Mouse (Mus musculus): Measurements from ENCODE around the gene Fhl1.

Fhl1 gene

GRCm38 (mm10) chrX:56731306-56732201, at the start of gene Fhl1:
Gene Fhl1, plus strand, starts transcription at chrX:56731787.
- peak; percentile 91 for DNase-seq

GRCm38 (mm10) chrX:56682156-56682720, 49.3 kb upstream of the Fhl1 start:
- no peak for DNase-seq

GRCm38 (mm10) chrX:56683521-56683920, 48.1 kb upstream of the Fhl1 start:
- no peak for DNase-seq

GRCm38 (mm10) chrX:56692554-56692953, 39.0 kb upstream of the Fhl1 start:
- DNase-seq = no peak

GRCm38 (mm10) chrX:56694539-56694938, 37.0 kb upstream of the Fhl1 start:
- no peak for DNase-seq

- no peak for DNase-seq
These were observed 34.3 kb upstream of the Fhl1 start for GRCm38 (mm10) chrX:56697199-56697780.

- no peak for DNase-seq
These were observed 33.7 kb upstream of the Fhl1 start for GRCm38 (mm10) chrX:56697886-56698285.

GRCm38 (mm10) chrX:56701261-56701660, 30.3 kb upstream of the Fhl1 start:
- DNase-seq = no peak

GRCm38 (mm10) chrX:56703965-56704562, 27.5 kb upstream of the Fhl1 start:
- no peak for DNase-seq

- no peak for DNase-seq
These were observed 22.8 kb upstream of the Fhl1 start for GRCm38 (mm10) chrX:56708592-56709370.

GRCm38 (mm10) chrX:56710522-56710921, 21.1 kb upstream of the Fhl1 start:
- DNase-seq = no peak

GRCm38 (mm10) chrX:56712666-56713065, 18.9 kb upstream of the Fhl1 start:
- DNase-seq = peak; percentile 69

- DNase-seq = no peak
These were observed 9.0 kb upstream of the Fhl1 start for GRCm38 (mm10) chrX:56722559-56722958.

- DNase-seq = no peak
These were observed 3.1 kb upstream of the Fhl1 start for GRCm38 (mm10) chrX:56728507-56728906.

- DNase-seq = no peak
These were observed 720 bp upstream of the Fhl1 start for GRCm38 (mm10) chrX:56730828-56731305.

- peak; percentile 23 for DNase-seq
These were observed 814 bp downstream of the Fhl1 start for GRCm38 (mm10) chrX:56732401-56732800.

GRCm38 (mm10) chrX:56734436-56734835, 2.8 kb downstream of the Fhl1 start:
- DNase-seq = no peak

GRCm38 (mm10) chrX:56736226-56736625, 4.6 kb downstream of the Fhl1 start:
- no peak for DNase-seq

- no peak for DNase-seq
These were observed 6.4 kb downstream of the Fhl1 start for GRCm38 (mm10) chrX:56737848-56738554.

- DNase-seq = peak; percentile 16
These were observed 9.8 kb downstream of the Fhl1 start for GRCm38 (mm10) chrX:56741428-56741827.

- DNase-seq = peak; percentile 12
These were observed 19.9 kb downstream of the Fhl1 start for GRCm38 (mm10) chrX:56751536-56751935.

GRCm38 (mm10) chrX:56752144-56752543, 20.6 kb downstream of the Fhl1 start:
- no peak for DNase-seq
